Mouse (Mus musculus) mouse trophoblast stem cell (cell line): ENCODE data around the gene Usp3.

Experiments
- in situ Hi-C, 2 experiments: fragments of 300-500 bp; cut with MseI, MboI; formaldehyde crosslinking; loops; 2 replicates in 1 of 2; 3 replicates in 1 of 2; pipeline ENCODE4 v1.15.1; 2025

The Usp3 gene

DNA sequence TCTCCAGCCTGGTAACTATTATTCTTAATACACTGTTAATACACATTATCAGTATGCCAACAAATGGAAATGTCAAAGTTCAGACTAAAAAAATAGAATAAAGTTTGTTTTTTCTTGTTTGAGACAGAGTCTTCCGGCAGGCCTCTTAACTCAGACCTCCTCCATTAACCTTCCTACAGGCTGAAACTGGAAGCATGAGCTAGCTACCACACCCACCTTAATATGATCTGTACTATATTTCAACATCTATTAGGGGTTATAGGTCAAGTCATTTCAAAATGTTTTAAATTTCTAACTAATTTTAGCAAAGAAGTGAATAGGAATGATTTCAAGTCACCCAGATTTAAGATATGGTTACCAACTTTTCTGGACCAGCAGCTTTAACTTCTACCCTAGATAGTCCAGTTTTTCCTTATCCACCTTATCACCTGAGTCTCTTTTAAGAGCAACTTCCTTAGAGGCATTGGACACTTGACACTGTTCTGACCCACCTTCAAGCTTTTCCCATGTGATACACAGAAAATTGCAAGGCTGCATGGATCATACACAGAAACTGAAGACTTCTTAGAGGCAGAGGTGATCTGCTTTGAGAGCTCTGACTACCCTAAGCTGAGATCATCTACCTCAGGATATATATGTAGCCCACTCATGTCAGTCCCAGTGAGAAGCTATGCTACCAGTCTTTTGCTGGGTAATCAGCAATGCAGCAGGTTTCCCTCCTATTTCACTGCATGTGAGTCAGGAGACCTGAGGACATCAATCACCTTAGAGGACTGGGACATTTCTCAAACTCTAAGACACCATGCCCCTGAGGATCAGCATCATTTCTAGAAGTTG lies 17.7 kb downstream of the Usp3 start:
- in situ Hi-C loops: no loop called here

DNA sequence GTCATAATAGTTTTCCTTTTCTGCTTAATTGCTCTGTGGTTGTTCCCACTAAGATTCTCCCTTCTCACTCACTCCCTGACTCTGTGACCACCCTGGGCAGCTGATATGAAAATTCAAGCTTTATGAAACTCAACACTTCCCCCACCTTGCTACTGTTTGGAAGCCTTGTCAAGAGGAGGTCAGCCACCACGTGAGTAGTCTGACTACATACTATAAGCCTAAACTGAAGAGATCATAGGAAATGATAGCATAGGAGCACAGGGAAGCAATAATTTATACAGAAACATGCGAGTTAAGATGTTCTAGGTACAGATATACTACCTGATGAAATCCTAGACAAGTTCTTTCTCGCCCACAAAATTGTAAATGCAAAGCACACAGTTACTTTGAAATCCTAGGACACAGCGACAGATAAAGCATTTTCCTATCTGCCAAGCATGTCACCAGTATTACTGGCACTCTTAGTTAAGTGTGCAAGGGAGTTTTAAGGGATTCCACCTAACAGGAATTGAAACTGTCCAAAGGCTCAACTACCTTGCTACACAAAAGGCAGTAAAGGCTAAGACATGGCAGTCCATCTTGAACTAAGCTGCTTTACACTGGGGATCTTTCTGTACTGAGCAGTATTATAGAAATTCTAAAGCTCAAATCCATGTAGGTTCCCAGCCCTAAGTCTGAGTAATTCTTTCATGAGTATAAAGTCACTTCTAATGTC lies 20.8 kb downstream of the Usp3 start:
- in situ Hi-C loops: no loop called here

DNA sequence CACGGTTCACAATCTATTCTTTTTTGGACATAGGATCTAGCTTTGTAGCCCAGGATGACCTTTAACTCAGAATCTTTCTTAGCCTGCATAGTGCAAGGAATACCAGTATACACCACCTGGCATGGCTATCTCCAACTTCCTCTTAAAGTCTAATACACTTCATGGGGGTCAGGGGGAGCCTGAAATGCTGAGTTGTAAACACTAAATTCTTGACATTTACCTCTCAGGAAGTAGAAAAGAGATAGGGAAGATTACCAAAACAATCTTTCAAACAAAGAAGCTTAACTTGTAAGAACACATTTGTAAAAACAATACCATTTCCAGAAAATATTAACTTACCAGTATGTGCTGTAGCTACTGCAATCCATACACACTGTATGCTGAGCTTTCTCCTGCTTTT lies 30.7 kb downstream of the Usp3 start:
- in situ Hi-C loops: no loop called here

DNA sequence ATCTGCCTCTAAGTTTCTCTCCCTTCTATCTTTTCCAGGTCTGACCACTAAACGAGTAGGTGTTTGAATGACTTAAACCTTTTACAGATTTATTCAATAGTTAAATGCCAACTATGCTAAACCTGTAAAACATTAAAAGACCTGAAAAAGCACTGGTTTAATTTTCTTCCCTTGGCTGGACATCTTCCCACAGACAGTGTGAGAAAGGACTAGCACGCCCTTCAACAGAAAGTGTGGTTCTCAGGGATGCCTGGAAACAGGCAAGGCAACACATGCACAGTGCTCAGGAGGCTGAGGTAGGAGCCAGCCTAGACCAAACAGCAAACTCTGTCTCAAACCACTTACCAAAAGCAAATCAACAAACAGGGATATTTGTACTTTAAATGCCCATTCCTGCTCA lies 31.4 kb downstream of the Usp3 start:
- in situ Hi-C loops: no loop called here

DNA sequence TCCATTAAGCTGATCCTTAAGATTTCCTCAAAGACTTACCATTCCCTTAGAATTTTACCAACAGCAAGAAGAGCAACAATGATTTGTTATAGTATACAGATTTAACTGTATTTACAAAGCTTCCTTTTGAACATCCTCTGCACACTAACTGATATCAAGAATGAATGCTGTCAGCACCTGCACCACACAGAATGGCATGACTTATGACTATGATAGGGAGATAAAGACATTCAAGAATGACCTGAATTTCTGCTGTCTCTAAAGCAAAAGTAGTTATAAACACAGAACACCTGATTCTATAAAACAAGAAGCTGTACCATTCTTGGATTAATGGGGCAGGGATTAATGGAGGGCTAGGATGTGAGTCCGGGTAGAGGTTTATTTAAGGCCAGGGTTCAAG lies 32.2 kb downstream of the Usp3 start:
- in situ Hi-C loops: no loop called here

DNA sequence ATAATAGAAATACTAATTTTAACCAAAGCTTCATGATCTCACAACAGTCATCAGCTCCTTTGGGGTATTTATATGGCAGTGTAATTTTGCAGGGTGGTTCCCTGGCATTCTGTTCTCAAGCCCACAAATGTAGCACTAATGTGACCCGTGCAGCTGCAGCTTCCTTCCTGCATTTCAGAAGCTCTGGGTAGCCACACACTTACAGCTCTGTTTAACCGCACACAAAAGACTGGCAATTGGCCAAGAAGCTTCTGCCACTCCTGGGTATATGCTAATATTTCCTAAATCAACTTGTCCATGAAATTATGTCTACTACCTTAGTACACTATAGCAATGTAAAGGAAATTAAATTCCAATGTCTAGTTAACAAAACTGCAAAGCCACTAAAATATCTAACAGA lies 32.6 kb downstream of the Usp3 start:
- in situ Hi-C loops: no loop called here

DNA sequence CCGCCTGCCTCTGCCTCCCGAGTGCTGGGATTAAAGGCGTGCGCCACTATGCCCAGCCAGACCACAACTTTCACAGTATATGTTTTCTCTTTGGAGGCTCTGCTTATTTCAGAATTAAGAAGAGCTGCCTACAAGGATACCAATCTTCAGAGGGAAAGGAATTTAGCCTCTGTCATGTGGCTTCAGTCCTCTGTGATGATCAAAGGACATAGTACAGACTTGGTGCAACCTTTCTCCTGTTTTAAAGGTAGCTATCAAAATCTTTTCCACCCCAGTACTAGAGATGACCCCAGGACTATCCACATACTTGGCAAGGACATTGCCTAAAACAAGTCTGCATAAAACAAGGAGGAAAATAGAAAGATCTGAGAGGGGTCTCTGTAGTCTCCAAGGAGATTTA lies 34.0 kb downstream of the Usp3 start:
- in situ Hi-C loops: no loop called here

DNA sequence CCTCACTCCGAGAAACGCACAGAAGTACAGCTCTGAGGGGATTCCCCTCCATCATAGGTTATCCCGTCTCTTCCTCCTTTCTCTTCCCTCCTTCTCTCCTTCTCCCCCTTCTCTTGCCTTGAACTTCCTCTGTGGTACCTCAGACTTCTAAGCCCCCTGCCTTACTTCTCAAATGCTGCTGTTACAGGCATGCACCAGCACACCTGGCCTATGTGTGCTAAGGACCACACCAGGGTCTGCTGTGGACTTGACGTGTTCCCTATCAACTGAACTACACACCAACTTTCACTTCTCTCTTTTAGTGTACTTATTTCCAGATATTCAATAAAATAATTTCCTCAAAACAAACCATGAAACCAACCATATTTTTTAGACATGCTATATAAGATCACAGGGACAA lies 50.2 kb downstream of the Usp3 start:
- in situ Hi-C loops: no loop called here

DNA sequence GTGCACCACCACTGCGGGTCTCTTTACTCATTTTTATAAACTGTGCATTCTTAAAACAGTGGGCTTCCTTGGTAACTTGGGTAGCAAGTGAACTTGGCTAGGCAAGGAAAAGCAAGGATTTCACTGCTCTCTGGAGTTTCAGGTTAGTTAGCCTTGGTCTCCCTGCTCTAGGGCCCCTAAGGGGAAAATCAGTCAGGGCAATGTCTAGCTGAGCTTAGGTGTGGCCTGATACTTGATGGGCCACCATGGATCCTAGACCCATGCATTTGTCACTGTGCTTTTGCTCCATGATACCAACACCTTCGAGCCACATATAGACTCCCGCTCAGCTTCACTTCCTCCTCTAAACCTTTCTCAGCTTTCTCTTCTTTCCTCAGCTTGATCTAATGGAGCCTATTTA lies 71.3 kb downstream of the Usp3 start:
- in situ Hi-C loops: no loop called here

DNA sequence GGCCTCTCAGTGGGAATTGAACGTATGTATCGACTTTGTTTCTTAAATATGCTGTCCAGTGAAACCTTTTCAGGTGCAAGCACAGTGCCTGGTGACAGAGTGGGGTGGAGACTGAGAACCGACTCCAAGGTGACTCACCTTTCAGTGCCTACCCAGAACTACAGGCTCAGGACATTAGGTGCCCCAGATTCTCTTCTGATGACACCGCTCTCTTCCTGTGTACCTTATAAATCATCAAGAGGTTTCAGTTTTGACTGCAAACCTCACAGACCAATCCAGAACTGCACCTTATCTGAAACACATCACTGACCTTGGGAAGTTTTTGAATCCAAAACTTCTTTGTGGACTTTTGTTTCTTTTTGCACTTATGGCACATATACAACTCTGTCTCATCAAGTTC lies 72.6 kb downstream of the Usp3 start:
- in situ Hi-C loops: no loop called here

DNA sequence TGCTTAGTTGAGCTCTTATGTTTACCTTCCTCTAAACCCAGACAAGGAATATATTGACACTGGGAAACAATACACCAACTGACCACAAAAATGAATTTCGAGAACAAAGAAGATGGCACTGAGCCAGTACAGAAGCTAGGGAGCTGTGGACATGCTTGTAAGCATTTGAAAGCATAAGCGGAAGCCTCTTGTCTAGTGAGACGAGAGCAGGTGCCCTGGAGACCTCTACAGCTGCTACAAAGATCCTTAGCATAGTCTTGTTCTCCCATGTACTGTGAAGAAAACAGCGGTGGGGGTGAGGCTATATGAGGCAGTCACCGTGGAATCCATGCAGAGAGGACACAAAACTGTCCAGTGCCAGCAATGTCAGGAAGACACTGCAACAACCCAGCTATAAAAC lies 74.0 kb downstream of the Usp3 start:
- in situ Hi-C loops: no loop called here

DNA sequence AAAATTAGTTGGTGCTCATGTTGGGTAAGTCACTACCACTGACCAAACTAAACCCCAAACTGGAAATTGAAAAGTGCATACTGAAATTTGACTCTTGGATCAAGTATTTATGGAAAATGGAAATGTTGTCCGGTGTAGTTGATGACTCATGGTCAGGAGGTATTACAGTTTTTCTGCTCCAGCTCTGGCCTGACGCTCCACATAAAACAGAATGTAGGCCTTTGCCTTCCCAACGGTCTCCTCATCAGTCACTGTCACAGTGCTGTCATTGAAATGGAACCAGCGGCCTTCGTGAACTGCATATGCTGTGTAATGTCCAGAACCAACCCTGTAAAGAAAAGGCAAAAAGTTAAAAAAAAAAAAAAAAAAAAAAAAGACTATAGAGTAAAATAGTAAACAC lies 74.7 kb downstream of the Usp3 start:
- in situ Hi-C loops: no loop called here

DNA sequence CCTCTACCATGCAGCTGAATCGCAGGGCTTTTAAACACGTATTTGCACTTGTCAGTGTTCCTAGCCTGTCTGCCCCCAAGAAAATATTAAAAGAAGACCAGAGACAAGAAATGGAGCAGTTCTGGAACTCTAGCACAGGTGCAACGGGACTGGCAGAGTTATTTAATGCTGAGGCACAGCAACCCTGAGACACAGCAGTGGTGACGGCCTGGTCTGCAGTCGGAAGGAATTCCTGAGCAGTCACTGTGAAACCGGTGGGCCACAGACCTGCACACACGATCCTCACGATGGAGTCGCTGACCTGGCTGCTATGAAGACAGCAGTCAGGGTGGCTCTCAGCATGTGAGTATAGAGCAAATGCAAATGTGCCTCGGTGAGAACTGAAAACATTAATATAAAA lies 75.2 kb downstream of the Usp3 start:
- in situ Hi-C loops: no loop called here

DNA sequence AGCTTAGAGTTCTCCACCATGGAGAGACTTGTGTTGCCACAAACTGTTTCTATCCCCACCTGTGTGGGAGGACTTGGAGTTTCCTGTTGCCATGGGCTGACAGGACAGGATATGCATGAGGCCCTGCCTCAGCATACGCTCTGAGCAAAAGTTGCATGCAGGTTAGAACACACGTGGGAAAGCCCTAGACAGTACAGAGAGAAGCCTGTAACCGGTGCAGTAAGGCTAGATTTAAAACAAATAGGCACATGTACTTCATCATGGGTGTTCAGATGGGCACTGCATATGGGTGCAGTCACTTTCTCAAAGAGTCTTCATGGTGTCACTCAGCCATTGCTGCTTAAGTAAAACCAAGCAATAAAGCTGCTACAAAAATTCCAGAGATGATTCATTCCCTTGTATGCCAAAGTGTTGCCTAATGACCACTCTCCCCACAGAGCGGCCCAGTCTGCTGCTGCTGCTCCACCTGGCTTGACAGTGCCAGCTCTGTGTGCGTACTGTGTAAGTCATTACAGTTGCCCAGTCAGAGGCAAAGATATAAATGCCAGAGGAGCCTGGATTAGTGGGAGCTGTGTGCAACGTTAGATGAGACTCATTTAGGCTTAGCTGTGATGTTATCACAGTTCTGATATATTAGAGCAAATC lies 76.5 kb downstream of the Usp3 start:
- in situ Hi-C loops: no loop called here

DNA sequence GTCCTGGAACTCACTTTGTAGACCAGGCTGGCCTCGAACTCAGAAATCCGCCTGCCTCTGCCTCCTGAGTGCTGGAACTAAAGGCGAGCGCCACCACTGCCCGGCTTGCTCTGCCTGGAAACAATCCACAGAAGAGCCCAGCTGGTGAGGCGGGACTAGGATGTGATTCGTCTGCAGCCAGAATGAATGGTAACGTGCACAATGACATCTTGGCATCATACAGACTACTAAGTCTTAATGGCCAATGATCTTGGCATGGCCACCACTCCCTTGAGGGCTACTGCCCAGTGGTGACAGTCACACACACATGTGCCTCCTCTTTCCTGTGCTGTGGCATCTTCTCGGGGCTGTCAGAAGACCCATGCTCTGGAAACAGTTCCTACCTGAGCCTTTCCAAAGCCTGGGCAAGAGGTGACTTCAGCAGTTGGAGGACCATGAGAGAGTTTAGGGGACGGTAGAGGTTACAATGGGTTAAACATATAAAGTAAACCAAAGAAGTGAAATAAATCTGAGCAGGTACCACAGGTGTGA lies 77.2 kb downstream of the Usp3 start:
- in situ Hi-C loops: no loop called here

DNA sequence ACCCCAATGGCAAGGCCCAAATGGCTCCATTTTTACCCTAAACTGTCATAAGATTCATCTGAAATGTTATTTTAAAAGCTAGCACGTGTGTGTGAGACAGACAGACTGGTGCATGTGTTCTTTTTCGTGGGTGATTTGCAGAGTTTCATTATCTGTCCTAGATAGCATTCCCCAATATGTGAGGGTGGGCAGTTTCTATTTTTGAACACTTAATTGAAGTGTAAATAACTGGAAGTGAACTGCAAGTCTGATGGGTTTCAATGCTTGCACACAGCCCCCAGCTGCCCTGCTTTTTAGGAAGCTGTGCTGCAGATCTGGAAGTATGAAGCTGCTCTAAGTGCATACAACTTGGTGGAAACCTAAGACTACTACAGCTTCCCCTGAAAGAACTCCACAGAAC lies 77.8 kb downstream of the Usp3 start:
- in situ Hi-C loops: no loop called here

DNA sequence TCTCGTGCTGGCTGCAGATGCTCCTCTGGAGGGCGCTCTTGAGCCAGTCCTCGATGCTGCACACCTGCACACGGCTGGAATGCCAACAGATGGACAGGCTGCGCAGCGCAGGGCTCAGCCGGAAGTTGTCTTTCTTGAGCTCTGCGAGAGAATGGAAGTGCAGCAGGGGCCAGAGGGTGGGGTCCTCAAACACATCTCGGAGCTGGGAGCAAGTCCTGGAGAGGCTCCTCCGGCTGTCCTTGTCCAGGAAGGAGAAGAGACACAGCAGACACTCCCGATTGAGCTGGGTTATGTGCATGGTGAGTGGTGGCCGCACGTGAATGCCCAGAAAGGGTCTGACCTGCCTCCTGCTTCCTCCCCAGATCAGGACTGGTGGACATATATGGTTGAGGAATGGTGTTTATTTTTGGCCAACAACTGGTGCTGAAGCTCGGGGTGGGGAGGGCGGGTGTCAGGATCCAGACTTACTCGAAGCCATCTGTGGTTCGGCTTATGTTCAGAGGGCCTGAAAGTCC lies 78.6 kb downstream of the Usp3 start, which contains the start of gene Fbxl22:
Fbxl22 (minus strand) TSS at position 338 of the 515 bp plus-strand sequence.
- in situ Hi-C loops: no loop called here

DNA sequence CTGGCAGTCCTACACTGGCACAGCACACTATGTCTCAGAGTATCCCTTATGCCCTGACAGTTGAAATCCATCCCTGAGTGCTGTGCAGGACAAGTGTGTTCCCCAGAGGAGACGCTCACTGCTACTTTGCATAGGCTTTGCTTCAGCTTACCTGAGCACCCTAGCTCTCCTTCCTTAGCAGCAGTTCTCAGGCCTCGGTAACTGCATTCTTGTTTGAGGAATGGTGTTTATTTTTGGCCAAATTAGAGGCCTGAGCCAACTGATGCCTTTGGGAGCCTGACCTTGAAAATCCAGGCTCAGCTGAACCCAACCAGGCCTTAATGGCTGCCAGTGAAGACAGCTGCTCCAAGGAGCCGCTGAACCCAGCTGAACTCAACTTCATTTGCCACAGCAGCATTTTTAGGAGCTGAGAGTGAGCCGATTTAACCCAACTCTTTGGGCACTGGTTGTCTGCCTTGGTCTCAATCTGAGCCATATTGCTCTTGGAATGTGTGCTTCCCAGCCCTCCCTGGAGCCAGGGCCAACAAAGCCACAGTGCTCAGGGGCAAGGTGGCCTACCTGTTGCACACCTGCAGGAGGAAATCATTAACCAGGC lies 79.2 kb downstream of the Usp3 start:
- in situ Hi-C loops: no loop called here

DNA sequence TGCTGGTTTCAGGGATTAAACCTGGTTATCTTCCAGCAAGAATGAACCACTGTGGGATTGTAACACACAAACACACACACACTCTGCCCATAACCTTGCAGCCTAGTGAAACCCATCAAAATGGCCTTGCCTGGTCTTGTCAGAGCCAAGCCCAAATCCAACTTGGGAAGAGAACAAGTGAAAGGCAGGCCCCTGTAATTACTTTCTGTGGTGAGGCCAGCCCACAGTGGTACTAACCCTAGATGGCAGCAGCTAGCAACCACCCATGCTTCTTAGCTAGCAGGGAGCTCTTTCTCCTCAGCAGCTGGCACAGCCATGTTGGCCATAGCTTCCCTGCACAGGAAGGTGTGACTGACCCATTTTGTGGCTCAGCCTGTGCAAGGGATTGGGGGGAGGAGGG lies 79.8 kb downstream of the Usp3 start:
- in situ Hi-C loops: no loop called here

DNA sequence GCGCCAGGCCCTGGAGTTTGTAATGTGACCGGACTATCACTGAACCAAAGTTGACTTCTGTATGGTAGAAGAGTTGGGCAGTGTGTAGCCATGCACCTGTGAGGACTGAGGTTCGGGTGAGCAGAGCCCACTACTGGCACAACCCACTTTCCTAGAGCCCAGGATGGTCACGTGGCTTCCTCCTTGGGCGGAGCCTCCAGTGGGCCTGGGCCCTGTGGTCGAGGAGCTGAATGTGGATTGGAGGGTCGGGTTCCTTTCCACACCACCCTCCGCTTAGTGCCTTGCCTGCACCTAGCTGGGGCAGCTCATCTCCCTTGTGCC lies 80.6 kb downstream of the Usp3 start:
- in situ Hi-C loops: no loop called here

DNA sequence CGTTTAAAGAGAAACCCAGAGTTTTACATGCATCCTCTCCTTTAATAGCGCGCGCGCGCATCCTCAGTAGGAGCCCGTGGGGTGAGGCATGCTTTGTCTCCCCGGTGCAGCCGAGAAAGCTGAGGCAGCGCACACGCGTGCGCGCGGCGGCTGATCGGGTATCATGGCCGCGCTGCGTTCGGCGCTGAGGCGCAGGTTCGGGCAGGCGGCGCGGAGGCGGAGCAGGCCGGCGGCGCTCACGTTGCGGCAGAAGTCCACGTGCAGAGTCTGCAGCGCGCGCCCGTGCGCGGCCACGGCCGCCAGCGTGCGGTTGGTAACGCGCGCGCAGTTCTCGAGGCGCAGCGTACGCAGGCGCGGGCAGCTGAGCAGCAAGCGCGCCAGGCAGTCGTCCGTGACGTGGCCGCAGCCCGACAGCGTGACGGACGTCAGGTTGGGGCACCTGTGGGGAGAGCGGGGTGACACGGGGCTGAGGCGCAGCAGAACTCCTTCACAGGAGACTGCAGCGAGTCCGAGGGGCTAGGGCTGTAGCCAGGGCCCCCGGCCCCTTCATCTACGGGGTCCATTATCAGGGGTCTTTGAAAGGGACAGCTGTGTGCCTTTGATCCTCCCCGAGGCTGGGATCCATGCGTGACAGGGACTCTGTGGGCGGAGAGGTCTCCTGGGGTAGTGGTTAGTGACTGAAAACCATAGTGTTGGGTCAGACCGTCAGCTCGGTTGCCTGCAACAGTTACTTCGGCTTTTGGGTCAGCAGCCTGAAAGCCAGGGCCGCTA lies 81.2 kb downstream of the Usp3 start:
- in situ Hi-C loops: no loop called here
